Mouse (Mus musculus) Muller cell, postnatal 12 days (primary cell): ENCODE data around the gene 2810006K23Rik.
"Not testable (repeated sequence)": the region's sequence is repeated elsewhere in the genome, so short reads cannot be mapped to it uniquely, and the experiment has no call there.

Experiments
- DNase-seq: peaks from one replicate; pipeline ENCODE4 v3.0.0-alpha.2; 2015; ENCODE audit errors: inconsistent ontology term

2810006K23Rik gene

DNA sequence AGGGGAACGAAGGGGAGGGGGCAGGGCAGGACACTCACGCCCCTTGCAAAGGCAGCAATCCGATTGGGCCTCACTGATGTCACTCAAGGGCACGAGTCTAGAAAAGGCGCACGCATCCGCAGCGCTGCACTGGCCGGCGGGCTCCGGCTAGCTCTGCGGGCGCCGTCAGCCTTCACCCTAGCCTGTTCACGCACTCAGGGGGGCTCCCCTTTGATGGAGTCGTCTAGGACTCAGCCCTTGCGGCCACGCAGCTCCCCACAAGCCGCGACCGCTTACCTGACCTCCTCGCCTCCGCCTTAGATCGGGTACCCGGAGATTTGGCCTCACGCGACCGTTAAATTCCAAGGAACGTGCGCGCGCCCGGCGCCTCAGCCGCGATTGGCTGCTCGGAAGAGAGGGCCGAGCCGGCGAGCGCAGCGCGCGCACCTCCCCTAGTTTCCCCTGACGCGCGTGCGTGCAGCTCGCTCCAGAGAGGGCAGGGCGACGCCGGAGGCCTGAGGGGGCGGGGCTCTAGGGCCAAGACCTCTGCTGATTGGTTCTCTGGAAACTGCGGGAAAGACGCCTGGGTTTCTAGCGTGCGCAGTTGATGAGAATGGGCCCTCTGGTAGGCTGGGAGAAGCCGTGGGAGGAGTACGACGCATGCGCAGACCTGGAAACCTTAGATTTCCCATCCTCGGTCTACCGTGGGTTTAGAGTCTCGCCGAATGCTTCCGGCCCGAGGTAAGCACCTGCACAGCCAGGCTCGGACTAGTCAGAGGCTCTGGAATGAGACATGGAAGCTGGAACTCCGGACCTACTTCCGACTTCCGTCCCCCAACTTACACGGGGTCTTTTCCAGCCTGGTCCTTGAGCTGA, at the start of gene 2810006K23Rik, which contains the start of gene Mphosph9:
2810006K23Rik (plus strand) TSS at position 580 of the 855 bp plus-strand sequence.
Mphosph9 (minus strand) TSS at position 463 of the 855 bp plus-strand sequence.
- DNase-seq: peak; percentile 100

DNA sequence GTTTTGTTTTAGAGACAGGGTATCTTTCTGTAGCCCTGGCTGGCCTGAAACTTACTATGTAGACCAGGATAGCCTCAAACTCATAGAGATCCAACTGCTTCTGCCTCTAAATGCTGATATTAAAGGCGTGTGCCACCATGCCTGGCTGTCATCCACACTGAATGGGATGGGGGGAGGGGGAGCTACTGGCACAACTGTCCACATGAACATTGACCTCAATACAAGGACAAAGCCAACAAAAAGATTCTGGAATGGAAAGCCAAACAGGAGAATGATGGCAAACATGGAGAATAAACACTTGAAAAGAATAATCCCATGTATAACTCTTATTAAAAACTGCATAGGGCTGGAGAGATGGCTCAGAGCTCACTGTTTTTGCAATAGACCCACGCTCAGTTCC, 45.0 kb upstream of the 2810006K23Rik start:
- no peak for DNase-seq

DNA sequence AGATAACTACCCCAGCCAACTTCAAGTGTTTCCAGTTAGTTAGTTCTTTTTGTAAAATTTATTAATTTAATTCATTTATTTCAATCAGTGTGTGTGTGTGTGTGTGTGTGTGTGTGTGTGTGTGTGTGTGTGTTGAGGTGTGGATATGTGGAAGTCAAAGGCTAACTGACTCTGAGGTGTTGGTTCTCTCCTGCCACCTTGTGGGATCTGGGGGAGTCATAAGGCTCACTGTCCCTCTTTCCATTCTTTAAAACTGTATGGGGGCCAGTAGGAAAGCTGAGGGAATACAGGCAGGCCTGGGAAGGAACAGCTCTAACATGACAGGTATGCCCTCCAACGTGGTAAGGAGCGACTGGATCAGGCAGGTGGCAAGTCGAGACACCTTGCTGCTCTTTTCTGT, 43.6 kb upstream of the 2810006K23Rik start:
- no peak for DNase-seq

DNA sequence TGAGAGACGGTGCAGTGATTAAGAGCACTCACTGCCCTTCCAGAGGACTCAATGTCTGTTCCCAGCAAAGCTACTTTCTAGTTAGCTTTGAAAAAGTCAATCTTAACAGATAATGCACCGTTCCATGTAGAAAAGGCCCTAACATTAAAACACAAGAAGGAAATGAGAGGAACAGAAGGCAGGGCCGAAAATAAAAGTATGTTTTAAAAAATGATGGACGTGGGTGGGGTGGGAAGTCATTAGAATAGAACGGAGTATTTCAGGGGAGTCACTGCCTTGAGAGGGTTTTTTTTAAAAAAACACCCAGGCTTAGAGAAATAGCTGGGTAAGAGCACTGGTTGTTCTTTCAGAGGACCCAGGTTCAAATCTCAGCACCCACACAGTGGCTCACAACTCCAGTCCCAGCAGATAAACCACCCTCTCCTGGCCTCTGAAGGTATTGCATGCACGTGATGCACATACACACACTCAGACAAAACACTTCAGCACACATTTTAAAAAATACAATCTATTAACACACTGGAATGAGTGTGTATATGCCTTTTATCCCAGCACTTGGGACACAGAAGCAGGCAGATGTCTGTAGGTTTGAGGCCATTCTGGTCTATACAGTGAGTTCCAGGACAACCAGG, 40.2 kb upstream of the 2810006K23Rik start:
- DNase-seq: no peak

DNA sequence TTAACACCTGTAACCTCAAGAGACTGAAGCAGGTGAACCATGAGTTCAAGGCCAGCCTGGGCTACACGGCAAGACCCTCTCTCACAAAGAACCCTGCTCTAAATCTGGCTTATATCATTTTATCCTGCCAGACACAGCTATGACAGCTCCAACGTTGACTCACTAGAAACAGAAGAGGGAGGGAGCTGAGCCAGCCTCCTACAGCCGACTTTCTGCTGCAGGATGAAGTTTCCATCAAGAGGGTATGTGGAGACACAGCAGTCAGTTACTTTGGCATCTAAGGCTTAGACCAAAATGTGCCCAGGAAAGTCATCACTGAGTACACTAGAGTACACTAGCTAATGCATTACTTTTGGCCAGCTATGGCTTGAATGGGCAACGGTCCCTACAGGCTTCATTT, 37.7 kb upstream of the 2810006K23Rik start:
- DNase-seq: no peak

DNA sequence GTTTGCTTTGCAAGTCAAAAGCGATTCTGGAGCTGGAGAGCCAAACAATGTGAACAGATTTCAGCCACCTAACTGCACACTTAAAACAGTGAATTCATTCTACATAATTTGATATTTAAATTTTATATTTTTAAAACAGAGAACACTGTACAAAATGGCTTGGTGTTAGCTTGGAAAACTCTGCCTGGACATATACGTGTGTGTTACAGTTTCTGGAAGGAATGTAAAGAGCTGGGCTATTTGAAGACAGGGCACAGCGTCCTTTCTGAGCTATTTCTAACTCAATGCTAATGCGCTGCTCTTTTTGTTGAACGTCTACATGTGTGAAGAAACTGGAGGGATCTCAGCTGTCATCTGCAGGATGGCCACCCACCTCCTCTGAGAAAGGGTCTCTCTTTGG, 33.9 kb upstream of the 2810006K23Rik start:
- DNase-seq: no peak

DNA sequence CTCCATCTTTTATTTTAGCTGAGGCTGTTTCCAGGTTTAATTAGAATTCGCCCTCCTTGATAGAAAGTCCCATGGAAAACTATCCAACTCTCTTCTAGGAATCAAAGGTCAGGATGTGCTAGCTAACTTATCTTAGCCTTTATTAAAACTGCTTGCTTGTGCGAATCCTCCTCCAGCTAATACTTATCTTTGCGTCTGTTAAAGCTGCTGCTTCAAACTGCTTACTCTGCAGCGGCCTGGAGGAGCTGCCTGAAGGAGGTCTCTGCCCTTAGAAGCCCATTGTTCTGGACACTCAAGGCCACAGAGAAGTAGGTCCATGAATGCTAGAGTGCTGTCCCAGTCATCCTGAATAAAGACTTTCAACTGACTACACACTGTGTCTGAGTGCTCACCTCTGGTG, 31.4 kb upstream of the 2810006K23Rik start:
- no peak for DNase-seq

DNA sequence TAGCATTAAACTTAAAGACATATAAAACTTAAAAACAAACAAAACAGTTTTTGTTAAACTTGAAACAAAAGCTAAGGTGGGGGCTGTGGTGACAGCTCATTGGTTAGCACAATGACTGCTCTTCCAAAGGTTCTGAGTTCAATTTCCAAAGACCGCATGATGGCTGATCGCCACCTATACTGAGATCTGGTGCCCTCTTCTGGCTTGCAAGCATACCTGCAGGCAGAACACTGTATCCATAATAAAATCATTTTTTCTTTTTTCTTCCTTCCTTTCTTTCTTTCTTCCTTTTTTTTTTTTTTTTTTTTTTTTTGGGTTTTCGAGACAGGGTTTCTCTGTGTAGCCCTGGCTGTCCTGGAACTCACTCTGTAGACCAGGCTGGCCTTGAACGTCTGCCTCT, 28.6 kb upstream of the 2810006K23Rik start:
- not testable (repeated sequence) for DNase-seq

DNA sequence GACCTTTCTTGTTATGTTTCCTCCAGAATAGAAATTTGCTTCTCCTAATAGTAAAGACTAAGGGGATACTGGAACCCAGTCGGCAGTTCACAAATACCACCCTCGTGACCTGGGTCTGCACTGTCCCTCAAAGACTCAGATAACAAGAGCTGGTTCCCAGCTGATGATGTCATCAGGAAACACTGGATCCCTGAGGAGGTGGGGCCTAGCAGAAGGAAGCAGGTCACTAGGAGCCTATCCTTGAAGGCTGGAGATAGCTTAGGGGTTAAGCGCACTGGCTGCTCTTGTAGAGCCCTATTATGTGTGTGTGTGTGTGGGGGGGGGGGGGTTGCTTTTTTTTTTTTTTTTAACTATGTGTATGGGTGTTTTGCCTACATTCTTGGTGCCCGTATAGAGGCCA, 27.8 kb upstream of the 2810006K23Rik start:
- peak; percentile 25 for DNase-seq

DNA sequence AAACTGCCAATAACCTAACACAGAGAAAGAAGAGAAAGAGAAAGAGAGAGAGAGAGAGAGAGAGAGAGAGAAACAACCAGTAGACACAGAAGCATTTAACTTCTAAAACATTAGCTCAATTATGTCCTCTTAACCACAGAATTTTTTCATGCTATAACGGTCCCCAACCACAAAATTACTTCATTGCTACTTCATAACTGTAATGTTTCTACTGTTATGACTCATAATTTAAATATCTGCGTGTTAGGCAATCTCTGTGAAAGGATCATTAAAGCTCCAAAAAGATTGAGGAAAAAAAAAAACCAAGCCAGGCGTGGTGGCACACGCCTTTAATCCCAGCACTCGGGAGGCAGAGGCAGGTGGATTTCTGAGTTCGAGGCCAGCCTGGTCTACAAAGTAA, 25.0 kb upstream of the 2810006K23Rik start:
- peak; percentile 92 for DNase-seq

DNA sequence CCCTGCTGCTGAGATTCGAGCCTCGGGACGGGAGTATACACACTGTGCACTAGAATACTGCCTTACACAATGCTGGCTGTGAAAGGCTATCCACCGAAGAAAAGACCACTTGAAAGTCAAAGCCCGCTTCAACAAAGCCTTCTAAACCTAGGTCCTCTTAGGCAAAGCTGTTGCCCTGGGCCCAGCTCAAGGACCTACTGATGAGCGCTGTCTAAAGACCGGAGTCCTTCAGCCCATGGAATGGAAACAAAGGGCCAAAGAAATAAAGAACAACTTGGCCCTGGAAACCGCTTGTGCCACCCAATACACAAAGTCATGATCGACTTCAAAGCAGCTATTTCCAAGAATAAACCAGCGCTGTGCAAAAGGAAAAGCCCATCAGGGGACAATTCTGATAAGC, 18.7 kb upstream of the 2810006K23Rik start:
- no peak for DNase-seq

DNA sequence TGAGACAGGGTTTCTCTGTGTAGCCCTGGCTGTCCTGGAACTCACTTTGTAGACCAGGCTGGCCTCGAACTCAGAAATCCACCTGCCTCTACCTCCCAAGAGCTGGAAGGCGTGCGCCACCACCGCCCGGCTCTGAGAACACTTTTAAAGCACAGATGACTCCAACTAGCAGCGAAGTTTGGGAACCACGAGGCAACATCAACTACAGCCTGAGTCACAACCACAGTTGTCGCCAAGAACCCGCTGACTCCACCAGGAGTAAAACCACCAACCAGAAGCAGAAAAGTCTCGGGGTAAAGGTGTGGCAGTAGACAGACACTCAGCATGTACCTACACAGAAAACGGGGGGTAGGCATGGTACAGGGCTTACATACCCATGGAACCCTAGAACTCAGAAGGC, 17.8 kb upstream of the 2810006K23Rik start:
- DNase-seq: no peak

DNA sequence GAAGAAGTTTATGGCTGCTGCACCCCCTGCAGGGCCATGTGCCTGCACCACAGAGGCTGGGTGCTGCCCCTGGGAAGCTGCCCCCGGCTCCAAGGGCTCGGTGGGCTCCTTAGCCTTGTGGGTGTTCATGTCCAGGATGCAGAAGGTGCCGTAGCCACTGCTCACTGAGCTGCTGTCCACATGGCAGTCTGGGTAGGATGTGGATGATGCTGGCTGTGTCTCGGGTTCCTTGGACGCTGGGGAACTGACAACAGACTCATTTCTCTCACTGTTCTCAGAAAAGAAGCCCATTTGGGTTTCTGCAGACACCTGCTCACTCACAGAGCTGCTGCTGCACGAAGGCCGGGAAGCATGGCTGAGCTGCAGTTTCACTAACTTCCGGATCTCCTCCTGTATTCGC, 12.4 kb upstream of the 2810006K23Rik start:
- DNase-seq: no peak

DNA sequence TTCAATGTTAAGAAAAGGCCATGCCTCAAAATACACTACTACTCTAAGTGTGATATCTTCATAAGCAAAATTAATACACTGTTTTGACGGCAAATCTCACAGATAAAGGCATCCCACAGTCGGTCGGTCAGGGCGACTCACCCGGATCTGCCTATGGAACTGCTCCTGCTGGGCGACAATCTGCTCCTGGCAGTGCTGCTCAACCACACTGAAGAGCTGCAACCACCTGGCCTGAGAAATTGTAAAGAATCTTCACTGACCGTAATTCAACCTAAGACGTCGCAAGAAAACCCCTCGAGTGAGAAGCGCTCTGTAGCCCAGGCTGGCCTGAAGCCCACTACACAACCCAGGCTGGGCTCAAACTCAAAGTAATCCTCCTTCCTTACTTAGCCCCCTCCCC, 11.9 kb upstream of the 2810006K23Rik start:
- DNase-seq: no peak

DNA sequence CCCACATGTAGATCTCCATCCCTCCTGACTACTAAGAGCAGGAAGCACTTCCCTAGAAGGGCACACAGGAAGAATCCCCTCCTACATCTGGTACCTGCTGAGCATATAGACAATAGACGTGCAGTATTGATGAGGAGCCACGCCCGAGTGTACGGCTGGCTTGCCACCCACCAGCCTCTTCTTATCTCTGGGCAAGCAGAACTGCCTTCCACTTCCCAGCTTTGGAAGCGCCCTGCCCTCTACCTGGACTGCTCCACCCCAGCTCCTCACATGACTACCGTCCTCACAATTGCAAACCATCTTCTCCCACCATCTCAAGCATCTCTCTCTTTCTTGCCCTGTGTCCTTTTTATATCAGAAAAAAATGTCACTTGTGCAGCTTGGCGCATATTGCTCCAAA, 10.2 kb upstream of the 2810006K23Rik start:
- no peak for DNase-seq

DNA sequence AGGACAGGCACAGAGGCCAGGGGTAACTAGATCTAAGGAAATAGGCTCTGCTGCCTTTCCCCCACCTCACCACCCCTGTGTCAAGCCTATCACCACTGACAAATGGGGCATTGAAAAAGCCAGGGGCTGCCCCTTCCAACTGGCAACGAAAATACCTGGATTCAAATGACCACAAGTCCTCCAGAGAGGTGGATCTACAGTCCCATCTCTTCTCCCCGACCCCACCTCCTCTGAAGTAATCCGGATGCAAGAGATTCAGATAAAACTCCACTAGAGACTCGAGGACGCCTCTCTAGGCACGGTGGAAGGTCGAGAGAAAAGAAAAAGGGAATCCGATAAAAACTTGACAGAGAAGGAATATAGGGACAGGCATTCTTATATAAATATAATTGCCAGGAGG, 1.1 kb upstream of the 2810006K23Rik start:
- no peak for DNase-seq

DNA sequence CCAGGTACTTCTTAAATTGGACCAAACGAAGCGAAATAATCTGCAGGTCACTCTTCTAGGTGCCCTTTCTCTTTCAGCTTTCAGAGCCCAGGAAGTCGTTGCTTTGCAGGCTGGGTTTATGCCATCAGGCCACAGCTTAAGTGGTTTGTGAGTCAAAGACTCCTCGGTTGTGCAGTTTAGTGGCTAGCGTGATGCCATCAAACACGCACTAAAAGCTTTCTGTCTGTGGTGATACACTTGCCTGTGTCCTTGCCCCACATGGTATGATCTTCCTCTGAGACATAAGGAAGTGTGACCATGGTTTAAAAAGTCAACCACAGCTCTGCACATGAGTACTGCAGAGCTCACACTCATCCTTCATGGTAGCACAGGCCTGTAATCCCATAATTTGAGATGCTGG, 2.2 kb downstream of the 2810006K23Rik start:
- no peak for DNase-seq

DNA sequence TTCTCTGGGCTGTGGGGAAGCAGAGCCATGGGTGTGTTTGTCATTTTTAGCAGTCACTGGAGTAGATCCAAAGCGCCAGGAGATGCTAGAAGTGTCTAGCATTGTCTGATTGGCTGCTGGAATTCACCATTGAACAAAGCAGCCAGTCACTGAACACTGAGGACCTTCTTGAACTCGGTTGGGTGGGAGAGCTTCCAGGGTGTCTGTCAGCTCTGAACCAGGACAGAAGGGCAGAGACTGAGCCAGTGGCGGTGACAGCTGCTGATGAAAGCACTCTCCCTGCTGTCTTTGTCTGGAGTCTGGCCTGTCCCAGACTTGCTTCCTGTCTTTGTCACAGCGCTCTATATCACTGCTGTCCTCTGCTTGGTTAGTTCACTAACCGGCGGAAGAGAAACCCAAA, 6.5 kb downstream of the 2810006K23Rik start:
- DNase-seq: peak; percentile 92

DNA sequence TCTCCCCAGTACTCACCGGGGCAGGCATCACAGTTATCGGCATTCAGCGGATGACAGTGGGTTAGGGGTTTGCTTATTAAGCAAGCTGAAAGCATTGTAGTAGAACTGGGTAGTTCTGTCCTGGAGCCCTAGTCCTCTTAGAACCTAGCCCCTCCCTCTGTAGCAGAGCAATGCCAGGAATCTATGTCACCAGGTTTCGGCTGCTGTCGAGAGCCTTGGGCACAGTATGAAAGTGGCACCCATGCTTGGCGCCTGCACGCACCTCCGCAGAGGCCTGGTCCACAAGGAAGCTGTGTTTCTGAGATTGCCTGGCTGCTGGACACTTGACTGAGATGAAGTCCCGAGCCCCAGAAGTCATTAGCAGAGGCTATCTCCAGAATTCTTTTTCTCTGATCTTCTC, 9.2 kb downstream of the 2810006K23Rik start:
- peak; percentile 51 for DNase-seq

DNA sequence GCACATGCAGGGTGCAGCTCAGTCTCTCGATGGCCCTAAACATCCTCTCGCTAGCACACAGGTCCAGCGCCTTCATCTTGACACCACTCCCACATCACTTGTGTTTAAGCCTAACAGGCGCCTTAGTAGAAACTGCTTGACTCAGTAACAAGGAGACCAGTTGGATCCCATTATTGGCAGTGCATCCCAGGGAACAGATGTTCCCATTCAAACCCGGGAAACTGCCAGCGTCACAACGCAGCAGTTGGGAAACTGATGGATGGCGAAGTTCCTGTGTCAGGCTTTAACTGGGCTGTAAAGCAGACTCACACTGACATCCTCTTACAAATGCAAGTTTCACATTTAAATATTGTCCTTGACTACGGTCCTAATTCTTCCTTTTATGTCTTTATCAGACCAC, 10.0 kb downstream of the 2810006K23Rik start:
- DNase-seq: no peak

DNA sequence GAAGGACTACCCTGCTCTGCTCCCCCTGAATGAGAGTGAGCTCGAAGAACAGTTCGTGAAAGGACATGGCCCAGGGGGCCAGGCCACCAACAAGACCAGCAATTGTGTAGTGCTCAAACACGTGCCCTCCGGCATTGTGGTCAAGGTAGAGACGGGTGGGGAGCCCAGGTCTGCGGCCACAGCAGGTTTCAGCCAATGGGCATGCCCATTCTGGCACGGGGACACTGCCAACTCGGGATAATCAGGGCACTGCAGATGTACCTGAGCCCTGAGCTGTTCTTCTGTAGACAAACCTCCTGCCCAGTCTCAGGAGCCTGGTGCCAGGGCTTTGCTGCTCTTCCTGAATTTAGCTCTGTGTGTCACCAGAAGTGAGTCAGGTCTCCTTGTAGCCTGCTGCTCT, 10.9 kb downstream of the 2810006K23Rik start:
- no peak for DNase-seq

DNA sequence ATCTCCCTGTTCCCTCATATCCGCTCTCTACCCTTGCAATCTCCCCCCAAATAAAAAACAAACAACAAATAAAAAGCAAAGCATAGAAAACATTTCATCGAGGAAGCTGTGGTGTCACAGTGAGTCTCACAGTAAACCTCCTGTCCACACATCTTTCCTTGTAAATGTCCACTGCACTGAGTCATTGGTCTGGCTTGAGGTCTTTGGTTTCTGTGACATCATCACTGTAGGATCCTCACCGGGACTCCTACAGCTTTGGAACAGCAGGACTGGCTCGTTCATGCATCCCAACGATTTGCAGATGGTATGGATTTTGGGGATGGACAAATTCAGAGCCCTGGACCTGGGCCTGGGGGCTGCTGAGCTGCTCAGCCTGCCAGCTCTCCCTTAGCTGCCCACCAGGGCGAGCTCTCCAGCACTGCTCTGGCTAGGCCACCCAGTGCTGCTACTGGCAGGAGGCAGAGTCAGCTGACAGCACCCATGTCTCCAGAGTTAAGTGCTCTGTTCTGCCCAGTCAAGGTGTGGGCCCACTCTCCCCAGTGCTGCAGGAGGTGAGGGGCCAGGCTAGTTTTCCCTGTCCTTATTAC, 14.0 kb downstream of the 2810006K23Rik start:
- DNase-seq: peak; percentile 51

DNA sequence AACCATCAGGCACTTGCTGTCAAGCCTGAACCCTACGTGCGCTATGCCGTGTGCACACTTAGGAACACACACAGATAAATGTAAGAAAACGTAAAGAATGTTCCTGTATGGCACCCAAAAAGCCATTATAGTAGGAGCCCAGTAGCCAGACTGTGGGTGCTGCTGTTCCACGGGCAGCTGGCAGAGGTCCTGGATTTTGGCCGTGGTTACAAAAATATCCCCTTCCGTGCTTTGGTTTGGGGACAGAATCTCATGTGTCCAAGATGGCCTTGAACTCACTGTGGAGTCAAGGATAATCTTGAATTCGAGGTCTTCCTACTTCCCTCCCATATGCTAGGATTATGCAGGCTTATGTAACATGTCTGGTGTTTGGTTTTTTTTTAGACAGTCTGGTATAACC, 15.0 kb downstream of the 2810006K23Rik start:
- no peak for DNase-seq
